Mouse (Mus musculus): ENCODE results near the gene Tfr2.

Gene Tfr2

DNA sequence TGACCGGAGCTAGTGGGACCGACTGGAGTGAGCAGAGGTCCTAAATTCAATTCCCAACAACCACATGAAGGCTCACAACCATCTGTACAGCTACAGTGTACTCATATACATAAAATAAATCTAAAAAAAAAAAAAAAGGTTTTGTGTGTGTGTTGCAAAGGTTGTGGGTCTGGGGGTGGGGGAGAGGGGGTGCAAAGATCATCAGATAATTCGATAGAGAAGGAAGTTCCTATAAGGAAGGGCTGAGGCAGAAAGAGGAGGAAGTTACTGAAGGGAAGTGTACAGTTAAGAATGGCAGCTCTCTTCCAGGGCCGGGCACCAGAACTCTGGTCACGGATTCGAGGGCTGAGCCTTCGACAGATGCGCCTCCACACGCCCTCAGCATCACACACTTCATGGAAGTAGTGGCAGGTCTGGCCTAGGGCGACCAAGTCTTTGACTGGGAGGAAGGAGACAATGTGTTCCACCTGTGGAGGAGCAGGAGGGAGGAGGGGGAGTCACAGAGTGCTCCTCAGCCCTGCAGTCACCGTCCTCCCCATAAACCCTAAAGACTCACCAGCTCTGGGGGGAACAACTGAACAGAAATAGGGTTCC, 54.4 kb downstream of the Tfr2 start:
- no peak for DNase-seq (ENCODE audit: low read depth)

DNA sequence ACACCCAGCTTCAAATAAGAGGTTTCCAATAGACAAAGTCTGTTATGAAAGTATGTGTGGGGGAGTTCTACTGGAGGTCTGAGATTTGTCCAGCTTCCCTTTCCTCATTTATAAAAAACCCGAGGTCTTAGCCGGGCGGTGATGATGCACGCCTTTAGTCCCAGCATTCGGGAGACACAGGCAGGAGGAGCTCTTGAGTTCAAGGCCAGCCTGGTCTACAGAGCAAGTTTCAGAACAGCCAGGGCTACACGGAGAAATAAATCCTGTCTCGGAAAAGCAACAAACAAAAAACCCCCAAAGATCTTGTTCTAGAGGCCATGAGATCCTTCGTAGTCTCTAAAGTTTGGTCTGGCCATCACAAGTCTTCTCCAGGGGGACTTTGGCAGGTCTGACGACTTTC, 58.4 kb downstream of the Tfr2 start:
- no peak for DNase-seq (ENCODE audit: low read depth)

DNA sequence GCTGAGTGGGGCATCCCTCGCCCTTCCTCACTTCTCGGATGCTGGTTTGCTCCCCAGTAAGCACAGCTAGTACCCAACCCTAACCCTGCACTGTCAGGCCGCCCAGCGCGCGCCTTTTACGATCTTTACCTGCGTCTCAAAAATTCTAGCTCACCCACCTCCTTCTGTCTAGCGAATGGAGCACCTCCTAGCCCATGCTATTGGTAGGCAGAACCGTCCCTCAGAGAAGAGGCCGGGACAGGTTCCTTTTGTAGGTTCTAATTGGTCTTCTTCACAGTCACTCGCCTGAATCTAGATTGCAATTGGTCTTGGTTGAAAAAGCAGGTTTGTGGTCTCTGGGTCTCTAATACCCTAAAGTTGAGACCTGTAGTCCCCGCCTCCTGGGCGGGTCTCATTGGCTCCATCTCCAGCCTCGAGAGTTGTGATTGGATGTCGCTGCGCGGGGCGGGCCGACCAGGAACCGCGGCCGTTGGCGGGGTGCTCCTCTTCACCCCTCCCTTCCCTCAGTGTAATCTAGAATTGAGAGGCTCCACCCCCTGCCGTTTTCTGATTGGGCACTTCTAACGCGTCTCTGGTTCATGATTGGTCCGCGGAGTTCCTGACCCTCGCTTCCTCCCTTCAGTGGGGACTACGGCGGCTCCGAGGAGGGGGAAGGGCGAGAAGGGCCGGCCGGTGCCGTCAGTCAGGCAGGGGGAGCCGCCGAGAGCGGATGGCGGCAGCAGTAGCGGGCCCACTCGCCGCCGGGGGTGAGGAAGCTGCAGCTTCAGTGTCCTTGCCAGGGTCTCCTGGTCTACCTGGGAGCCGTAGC, 59.1 kb downstream of the Tfr2 start, which contains the start of the genes Fbxo24, Lrch4 and Gm20605:
Fbxo24 (minus strand) TSS at position 505 of the 808 bp plus-strand sequence.
Lrch4 (plus strand) TSS at position 624 of the 808 bp plus-strand sequence.
Gm20605 (plus strand) TSS at position 678 of the 808 bp plus-strand sequence.
- peak; percentile 100 for DNase-seq (ENCODE audit: low read depth)

DNA sequence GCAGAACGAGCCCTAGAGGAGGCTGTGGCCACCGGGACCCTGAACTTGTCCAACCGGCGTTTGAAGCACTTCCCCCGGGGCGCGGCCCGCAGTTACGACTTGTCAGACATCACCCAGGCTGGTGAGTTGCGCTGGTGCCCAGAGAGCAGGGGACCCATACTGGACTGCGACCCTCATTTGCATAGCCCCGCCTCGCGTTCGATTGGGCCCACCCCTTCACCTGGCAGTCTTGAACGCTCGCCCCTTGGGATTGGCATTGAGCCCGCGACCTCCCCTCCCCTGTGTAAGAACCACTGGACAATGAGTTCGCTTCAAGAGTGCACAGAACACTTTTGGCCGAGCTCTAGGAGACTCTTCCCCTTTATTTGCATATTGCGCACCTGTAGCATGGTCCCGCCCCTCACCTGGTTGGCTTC, 59.7 kb downstream of the Tfr2 start:
- no peak for DNase-seq (ENCODE audit: low read depth)

DNA sequence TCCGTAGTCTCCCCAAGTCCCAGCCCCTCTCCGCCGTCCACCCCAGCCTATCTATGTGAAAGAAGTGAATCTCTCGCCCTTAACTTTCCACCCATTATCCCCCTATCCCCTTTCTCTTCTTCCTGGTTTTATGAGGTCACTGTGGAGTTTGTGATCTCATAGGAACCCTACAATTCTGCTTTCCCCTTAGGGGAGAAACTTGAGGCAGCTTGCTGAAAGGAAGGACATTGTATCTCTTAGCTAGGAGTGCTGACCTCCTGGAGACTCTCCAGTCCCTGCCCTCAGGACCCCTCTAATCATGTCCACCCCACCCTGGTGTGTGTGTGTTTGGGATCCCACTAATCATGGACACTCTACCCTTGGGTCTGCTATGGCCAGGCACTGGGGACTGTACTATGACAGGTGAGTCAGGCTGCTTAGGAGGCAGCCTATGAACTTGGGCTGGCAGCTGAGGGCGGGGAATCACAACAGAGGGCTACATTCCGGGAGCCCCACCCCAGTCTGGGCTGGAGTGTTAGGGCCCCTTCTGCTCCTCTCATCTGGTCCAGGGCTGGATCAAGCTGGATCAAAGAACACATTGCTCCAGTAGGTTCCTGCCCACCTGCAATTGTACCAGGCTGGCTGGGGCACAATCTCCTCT, 60.4 kb downstream of the Tfr2 start:
- DNase-seq (ENCODE audit: low read depth): no peak

DNA sequence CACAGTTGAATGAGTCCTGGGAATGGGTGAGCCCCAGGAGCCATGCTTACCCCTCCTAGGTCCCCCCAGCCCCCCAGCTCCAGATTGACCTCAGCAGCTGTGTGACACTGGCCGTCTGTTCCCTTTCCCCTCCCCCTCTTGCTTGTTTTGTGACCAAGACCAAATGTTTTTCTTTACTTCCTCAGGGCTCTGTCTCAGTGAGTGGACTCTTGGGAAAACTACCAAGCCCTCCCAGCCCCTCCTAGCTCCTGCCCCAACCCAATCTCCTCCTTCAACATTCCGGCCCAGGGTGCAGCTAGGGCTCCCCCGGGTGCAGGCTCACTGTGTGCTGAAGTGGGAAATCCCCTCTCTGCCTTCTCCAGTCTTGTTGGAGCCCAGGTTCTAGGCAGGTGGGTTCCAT, 61.0 kb downstream of the Tfr2 start:
- DNase-seq (ENCODE audit: low read depth): no peak

DNA sequence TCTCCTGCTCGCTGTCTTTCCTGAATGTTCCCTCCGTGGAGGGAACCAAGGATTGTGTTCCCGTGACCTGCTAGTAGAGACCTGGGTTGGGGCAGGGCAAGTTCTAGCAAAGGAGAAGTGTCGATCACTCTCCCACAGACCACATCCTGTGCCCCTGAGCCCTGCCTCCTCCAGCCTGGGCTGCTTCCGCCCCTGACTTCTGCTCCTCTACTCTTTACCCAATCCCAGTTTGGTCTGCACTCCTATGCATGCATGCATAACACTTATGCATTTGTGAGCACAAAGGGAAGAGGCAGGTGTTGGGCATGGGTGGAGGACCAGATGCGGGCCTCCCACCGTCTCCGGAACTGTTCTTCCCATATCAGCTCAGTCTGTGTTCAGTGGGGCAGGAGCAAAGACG, 61.5 kb downstream of the Tfr2 start:
- no peak for DNase-seq (ENCODE audit: low read depth)

DNA sequence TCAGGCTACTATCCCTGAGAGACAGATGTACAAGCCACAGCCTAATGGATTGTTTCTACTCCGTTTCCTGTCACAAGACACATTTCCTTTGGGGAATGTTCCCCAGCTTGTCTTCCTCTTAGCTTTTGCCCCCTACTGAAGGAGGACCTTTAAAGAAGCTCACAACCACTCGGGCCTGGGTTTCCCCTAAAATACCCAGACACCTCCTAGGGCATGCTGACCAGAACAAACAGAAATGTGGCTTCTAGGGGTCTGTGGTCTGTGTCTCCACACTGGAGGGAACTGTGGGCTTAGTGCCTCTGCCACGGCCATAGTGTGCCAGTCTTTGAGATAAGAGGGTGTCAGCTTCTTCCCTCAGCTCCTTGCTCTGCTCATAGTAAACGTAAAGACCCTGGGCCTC, 62.0 kb downstream of the Tfr2 start:
- no peak for DNase-seq (ENCODE audit: low read depth)

DNA sequence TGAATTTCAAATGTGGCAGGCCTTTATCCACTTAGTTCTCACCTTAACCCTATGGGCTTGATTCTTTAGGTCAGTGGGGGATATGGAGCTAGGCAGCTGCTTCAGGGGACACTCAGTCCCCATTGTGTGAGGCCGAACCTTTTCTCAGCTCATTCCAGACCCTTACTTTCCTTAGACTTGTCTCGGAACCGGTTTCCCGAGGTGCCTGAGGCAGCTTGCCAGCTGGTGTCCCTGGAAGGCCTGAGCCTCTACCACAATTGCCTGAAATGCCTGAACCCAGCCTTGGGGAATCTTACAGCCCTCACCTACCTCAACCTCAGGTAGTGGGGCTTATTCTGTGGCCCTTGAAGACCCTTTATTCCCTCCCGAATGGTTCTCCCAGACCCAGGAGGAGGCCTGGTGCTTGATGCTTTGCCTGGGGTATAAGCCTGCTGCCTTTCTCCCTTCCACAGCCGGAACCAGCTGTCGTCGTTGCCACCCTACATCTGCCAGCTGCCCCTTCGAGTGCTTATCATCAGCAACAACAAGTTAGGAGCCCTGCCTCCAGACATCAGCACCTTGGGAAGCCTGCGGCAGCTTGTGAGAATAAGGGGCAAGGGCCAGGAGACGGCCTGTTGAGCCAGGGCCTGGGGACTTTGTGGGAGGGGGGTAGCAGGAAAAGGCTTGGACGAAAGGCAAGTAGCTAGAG, 63.9 kb downstream of the Tfr2 start:
- DNase-seq (ENCODE audit: low read depth): no peak

Measured in c-Kit-positive CD71-positive TER-119-negative erythroid progenitor cells, embryonic 14.5 days (primary cell).